Mouse (Mus musculus) neutrophil, adult 65 days (primary cell): ENCODE data around the gene Prrxl1. TPM values are rescaled to one million over a fixed set of nuclear protein-coding genes. Genes with fewer than 3 reads are reported as not detected.

Experiments used
- total RNA-seq: library from RNA; stranded (reverse); gene quantifications from 2 replicates; pipeline ENCODE4 v1.2.4, GENCODE M21; 2023

Gene Prrxl1
- not detected in 2 replicates for total RNA-seq

DNA sequence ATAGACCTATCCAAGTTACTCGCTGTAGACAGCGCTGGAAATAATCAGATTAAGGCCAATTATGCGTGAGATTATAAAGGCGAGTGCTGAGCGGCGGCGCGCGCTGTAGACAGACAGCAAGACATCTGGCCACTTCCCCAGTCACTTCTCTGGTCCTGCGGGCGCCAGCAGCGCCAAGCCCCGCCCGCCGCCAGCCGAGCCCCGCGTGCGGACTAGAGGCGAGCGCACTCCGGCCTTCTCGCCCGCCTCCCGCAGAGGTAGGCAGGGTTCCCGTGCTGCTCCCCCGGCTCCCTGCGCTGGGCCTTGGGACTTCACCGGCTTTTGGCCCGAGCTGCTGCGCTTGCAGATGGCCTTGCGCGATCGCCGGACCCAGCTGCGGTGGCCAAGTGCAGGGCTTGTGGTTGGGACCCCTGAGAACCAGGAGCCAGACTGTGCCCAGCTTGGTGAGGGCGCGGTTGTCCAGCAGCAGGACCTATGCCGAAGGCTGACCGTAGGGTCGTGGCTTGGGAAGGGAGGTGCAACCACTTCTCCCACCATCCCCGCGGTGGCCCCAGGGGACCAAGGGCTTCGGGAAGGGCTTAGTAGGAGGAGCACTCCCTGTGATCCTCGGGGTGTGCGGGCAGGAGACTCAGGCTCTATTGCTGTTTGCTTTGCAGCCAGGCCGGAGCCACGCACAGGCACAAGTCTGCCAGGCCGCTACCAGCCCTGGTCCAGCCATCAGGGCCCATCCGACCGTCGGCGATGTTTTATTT, at the start of gene Prrxl1:
TSS of gene Prrxl1 (plus strand) at position 118 of the 752 bp plus-strand sequence.

DNA sequence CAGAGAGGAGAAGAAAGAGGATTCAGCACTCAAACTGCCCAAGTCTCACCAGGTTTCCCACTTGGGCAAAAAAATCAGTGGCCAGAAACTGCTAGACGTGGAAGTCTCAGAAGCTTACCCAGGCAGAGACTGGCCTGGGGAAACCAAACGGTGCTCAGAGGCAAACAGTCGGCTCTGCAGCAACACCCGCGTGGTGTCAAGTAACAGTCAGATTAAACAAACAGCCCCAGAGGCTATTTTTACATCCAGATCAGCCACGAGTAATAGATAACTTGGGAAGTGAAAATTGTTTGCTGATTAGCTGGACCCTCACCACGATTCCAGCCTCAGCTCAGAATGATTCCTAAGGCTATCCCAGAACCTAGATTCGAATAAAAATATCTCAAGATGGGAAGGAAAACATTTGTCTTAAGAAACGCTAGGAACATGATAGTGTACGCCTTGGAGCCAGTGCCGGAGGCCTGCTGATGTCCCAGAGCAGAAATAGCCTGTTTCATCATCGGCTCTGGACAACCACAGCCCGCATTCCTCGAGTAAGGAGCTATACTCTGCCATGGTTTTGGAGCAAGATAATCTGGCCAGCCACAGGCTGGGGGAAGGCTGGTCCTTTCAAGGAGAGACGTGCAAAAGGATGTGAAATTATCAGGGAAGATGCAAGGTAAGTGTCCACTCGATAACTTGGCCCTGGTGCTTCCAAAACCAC, 86.1 kb downstream of the Prrxl1 start, which contains the start of gene 3425401B19Rik:
TSS of gene 3425401B19Rik (minus strand) at position 170 of the 703 bp plus-strand sequence.

Other genes starting within 250 kb of the Prrxl1 start
- gene 1700024G13Rik, start 211.0 kb upstream of the Prrxl1 start, total RNA-seq, result not detected in 2 replicates
- gene Slc18a3, start 134.6 kb upstream of the Prrxl1 start, total RNA-seq, result not detected in 2 replicates
- not detected in 2 replicates for gene Chat, start 133.4 kb upstream of the Prrxl1 start, total RNA-seq
- gene Ercc6, start 85.9 kb upstream of the Prrxl1 start, total RNA-seq, result 12.4 and 15.4 TPM in 2 replicates
- gene 3425401B19Rik, start 85.9 kb downstream of the Prrxl1 start, total RNA-seq, result not detected in 2 replicates
- gene Tmem273, start 186.6 kb downstream of the Prrxl1 start, total RNA-seq, result 2.6 and 4.4 TPM in 2 replicates
- 0.28 TPM in 1 of 2 replicates, not detected in the other for gene Fam170b, start 234.6 kb downstream of the Prrxl1 start, total RNA-seq